Mouse (Mus musculus): ENCODE data around the gene Gm20820.
"Not testable (repeated sequence)": the region's sequence is repeated elsewhere in the genome, so short reads cannot be mapped to it uniquely, and the experiment has no call there.

The Gm20820 gene

DNA sequence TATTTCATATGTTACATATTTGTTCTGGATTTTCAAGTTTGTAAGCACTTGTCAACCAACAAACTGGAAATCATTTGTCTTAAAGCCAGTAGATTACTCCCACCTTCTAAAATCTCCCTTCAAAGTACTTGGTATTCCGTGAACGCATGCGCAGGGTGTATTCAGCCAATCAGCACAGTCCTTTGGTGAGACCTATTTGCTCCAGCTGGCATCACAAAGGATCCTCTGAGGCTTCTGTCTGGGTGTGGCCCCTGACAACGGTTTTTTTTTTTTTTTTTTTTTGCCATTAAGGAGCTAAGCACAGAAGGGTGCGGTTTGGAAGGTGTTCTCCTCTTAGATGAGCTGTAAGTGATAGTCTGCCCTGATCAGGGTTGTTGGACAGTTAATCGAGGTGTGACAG is at the start of gene Gm20820:
Gene Gm20820 (plus strand): TSS at position 301 of the 400 bp plus-strand sequence.
- DNase-seq (ENCODE audit: low spot score) = not testable (repeated sequence)
